Mouse (Mus musculus): ENCODE data around the gene Gpr68.

Gene Gpr68

DNA sequence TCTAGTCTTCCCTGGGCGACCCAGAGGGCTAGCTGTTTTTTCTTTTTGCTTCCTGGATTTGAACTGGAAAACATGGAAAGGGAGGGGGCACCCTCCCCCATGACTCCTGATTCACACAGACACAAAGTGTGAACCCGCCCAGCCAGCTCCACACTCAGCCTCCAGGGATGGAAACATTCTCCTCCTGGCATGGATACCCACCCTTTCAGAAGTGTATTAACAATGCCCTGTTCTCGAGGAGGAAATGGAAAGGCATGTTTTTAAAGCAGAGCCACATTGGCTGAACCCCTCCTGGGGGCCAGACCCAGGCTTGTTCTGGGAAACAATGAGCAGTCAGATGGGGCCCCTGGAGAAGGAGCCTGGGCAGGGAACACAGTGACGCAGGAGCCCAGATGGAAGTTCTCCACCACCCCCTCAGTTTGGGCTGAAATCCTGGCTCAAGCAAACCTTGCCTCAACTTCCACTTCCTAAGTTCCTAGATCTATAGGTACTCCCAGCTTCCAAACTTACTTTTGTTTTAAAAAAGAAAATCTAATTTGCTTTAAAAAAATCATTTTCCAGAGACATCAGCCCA lies 39.9 kb downstream of the Gpr68 start:
- DNase-seq (ENCODE audit: low spot score) = no peak

- no peak for DNase-seq (ENCODE audit: low spot score)
Measured at GRCm38 (mm10) chr12:100867097-100867496, 40.9 kb downstream of the Gpr68 start.

DNA sequence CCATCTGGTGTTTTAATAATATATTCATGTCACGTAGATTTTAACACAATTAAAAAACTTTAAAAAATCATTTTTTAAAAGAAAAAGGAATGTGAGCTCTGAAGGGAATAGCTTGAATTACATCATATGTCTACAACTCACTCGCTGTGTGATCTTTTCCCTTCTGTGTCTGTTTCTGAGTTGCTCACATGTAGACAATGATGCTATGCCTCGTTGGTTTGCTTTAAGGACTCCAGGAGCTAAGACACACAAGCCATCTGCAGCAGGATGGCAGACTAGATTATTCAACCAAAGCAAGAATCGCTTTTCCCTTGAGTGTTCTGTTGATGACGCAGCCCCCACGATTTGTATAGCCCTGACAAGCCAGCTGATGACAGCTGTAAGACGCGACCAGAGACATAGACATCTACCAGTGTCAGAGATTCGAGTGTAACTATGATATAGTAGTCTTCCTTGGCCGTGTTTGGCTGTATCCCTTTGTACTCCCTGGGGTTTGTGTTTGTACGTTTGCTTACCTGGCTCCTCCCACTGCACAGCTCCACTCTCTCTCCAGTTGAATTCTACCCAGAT lies 42.4 kb downstream of the Gpr68 start:
- DNase-seq (ENCODE audit: low spot score) = no peak

GRCm38 (mm10) chr12:100865072-100865471 lies 42.9 kb downstream of the Gpr68 start:
- no peak for DNase-seq (ENCODE audit: low spot score)

DNA sequence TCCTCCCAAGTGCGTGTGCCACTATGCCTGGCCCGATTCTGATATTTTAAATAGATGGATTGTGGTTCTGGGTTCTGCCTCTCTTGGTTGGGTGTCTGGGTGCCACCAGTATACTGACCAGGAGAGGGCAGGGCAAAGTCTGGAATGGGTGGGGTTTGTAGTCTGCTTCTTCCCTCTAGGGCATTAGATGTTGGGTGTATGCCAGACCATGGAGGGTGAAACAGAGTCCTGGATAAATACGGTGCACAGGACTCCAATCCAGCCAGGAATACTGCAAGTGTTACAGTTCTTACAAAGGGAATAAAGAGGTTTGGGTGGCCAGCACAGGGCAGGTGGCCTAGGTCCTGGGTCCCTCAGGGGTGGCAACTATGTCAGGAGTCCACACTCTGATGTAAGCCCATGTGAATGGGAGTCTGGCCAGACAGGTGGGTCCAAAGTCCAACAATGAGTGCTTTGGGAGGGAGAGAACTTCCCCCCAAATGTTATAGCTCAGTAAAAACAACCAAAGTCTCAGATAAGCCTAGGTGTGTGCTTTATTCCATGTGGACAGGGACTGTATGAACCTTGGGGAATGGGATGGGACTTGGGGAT lies 45.0 kb downstream of the Gpr68 start:
- DNase-seq (ENCODE audit: low spot score) = no peak

DNA sequence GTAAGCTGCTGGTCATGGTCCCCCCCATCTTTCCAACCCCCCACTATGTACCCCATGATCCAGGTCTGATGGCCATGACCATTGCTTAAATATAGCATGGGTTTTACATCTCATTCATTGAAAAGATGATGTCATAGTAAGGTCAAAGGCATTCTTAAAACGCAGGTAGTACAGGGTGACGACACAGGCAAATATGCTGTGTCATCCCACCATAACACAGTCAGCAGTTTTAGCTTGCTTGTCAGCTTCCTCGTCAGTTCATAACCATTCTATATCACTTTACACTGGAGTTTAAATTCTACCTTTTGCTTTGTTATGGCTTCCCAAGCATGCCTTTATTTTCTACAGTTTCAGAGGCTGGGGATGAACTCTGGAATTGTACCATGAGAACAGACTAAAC lies 45.7 kb downstream of the Gpr68 start:
- no peak for DNase-seq (ENCODE audit: low spot score)

- no peak for DNase-seq (ENCODE audit: low spot score)
Measured at GRCm38 (mm10) chr12:100857791-100858190, 50.2 kb downstream of the Gpr68 start.

DNA sequence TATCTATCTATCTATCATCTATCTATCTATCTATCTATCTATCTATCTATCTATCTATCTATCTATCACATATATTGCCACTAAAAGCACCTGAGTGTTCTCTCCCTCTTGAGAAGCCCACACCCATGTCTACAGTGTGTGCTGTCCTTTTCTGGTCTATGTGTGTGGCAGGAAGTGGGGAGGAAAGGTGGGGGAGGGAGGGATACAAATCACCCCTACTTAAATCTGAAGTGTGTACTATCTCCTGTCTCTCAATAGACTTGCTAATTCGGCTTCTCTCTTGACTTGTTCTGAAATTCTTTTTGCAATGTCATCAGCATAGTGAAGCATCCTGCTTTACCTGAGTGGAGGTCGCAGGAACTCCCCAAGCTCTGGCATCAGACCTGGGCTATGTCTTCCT lies 51.7 kb downstream of the Gpr68 start:
- DNase-seq (ENCODE audit: low spot score) = no peak

DNA sequence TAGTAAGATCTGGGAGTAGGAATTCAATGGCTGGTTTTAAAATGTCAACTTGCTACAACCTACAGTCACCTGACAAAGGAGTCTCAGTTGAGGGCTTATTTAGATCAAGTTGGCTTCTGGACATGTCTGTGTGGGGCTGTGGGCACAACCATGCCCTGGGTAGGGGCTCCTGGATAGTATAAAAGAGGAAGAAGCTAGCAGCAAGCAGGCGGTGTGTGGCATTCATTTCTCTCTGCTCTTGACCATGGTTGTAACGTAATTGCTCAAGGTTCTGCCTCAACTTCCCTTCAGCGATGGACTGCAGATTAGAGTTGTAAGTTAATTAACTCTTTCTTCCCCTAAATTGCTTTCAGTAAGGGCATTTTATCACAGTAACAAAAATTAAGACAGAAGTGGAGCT lies 55.6 kb downstream of the Gpr68 start:
- DNase-seq (ENCODE audit: low spot score) = no peak

DNA sequence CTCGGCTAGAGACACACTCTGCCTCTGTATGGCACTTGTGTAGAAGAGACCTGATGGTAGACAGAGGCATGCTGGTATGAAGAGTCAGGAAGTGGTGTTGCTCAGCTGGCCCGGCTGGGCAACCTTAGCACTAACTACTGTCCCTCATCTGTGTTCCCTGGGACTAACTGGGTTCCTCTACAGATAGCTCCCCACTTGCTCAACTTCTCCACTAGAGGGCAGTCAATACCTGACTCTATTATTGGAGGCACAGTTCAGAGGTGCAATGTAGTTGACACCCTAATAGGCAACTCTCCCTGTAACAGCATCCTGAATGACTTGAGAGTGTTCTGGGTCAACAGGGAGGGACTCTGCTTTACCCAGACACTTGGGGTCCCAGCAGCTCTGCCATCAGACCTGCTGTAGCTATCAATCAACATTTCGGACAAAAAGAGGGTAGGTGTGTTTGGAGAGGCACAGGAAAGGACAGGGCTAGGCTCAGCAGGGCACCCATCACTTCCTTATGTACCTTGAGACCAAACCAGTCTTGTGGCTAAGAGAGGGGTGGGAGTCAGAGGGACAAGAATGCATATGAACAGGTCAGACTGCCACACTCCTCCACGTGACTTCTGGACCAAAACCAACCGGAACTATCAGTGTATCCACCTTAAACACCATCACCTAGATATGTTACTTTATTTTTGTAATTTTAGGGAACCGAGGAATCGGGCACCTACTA lies 58.4 kb downstream of the Gpr68 start:
- DNase-seq (ENCODE audit: low spot score) = no peak

DNA sequence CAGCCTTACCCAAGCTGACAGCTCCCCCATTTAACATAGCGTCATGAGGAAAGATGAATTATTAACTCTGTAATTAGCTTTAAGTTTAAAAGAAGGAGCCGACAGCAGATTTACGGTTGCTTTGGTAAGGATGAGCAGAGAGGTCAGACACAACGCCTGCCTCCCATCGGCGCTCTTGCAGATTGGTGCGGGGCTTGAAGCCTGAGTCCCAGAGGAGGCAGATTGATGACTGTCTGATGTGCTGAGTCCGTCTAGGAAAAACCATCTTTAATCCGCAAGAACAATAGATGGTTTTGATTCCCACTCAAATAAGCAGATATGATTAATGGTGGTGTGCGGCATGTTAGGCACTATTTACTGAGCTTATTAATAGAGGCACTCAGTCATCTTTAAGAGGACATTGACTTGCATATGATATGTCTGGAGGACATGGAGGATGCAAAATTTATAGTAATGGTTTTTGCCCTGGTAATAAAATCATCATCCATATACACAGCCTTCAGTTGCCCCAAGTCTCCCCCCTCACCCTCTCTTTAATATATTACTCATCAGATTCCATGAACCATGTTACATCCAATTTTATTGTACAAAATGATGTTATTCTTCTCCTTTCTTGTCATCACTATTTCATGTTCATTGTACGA lies 60.4 kb downstream of the Gpr68 start:
- no peak for DNase-seq (ENCODE audit: low spot score)

GRCm38 (mm10) chr12:100846566-100846965 lies 61.4 kb downstream of the Gpr68 start:
- no peak for DNase-seq (ENCODE audit: low spot score)

DNA sequence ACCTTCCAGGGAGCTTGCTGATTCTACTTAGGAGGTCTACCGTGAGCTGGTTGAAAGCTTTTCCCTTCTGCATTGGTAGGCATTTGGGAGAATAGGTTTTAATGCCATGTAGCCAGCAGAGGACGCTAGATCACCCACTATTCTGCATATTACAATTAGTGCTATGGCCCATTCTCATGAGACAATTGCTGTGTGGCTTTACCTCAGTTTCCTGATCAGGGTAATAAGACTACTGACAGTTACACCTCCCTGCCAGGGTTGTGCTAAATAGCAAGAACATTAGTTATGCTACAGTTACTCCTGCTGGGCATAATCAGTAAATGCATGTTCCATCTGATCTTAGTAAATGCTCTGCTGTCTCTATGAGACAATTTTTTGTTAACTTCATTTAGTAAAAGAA lies 62.2 kb downstream of the Gpr68 start:
- no peak for DNase-seq (ENCODE audit: low spot score)

GRCm38 (mm10) chr12:100844546-100844945 lies 63.5 kb downstream of the Gpr68 start:
- no peak for DNase-seq (ENCODE audit: low spot score)

DNA sequence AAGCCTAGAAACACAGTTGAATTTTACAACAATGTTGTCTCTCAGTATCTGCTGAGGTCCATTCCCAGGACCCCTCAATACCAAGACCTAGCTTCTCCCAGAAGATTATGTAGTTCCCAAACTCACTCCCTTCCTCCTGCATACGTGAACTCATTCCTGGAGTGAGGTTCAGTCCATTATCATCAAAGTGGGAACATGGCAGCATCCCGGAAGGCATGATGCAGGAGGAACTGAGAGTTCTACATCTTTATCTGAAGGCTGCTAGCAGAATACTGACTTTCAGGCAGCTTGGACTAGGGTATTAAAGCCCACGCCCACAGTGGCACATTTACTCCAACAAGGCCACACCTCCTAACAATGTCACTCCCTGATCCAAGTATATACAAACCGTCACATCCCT lies 64.8 kb downstream of the Gpr68 start:
- no peak for DNase-seq (ENCODE audit: low spot score)

- peak; percentile 46 for DNase-seq (ENCODE audit: low spot score)
Measured at GRCm38 (mm10) chr12:100841211-100841792, 66.7 kb downstream of the Gpr68 start.

DNA sequence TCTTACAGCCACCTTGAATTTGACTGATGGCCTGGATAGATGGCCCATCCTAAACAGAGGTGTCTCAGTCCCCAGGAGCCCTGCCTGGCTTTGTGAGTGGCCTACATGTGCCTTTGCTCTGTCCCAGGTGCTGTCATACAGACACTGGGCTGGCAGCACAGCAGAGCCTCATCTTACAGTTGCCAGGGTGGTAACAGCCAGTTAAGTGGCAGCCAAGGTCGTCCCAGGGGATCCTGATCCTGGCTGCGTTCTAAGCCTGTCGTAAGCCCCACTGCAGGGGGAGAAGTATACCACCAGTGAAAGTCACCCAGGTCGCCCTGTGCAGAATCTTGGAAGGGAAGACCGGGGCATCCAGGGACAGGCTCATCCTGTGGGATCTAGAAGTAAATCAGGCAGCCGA lies 68.1 kb downstream of the Gpr68 start:
- DNase-seq (ENCODE audit: low spot score) = no peak

DNA sequence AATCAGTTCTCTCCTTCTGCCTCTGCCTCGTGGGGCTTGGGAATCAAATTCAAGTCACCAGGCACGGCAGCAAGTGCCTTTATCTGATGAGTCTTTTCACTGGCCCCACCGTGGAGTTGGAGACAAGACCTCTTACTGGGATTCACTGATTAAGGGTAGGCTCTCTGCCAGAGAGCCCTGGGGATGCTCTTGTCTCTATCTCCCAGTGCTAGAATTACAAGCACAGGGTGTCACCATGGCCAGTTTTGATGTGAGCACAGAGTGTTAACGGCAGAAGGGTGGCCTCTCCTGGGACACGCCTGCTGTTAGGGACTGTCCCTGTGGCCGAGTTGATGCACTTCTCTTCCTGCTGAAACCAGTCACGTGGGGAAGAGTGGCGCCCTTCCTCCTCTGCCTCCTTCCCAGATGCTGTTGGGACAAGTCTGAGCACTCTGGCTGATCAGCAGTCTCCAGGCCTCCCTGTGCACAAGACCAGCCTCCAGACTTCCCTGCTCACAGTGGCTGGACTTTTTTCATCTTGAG lies 68.9 kb downstream of the Gpr68 start:
- DNase-seq (ENCODE audit: low spot score) = no peak

- DNase-seq (ENCODE audit: low spot score) = no peak
Measured at GRCm38 (mm10) chr12:100837208-100837607, 70.8 kb downstream of the Gpr68 start.

GRCm38 (mm10) chr12:100831629-100832325 lies 76.2 kb downstream of the Gpr68 start:
- DNase-seq (ENCODE audit: low spot score) = no peak

- no peak for DNase-seq (ENCODE audit: low spot score)
Measured at GRCm38 (mm10) chr12:100831021-100831420, 77.0 kb downstream of the Gpr68 start.
